Mouse (Mus musculus): ENCODE results near the gene Il12rb1. TPM values are rescaled to one million over a fixed set of nuclear protein-coding genes. Genes with fewer than 3 reads are reported as not detected.

Gene Il12rb1
- total RNA-seq, 2 experiments from 2014 or later: 0.15 to 0.31 TPM

DNA sequence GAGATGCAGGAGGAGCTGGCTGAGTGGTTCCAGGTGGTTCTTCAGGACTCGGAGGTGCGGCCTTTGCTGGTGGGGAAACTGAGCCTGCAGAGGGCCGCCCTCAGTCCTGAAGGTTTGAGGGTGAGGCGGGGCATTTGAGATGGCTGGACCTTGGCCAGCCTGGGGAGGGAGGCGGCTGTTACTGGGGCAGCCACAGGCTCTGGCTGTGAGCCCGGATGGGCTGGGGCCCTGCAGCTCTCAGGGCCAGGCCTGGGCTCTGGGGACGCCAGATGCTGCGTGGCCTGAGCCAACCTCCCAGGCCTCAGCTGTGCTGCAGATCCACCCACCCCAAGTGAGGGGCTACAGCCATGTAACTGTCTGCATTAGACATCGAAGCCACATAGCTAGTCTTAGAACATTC is 34.4 kb upstream of the Il12rb1 start:
- peak; percentile 88 to 94 for DNase-seq

DNA sequence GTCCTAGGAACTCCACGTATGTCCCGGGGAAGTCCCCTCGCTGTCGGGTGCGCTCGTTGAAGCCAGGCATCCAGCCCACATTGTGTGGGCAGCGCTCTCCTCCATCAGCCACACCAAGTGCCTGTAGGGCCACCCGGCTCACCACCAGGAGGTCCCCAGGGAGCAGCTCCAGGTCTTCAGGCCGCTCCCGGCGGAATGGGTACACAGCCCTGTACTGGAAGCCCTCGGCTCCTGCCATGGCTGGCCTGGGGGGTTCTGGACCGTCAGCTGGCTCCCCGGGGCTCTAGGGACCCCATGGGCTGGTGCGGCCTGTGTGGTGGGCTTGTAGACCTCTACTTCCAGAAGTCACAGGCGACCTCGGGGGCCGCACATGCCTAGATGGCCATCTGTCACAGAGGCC is 33.5 kb upstream of the Il12rb1 start:
- no peak for DNase-seq

DNA sequence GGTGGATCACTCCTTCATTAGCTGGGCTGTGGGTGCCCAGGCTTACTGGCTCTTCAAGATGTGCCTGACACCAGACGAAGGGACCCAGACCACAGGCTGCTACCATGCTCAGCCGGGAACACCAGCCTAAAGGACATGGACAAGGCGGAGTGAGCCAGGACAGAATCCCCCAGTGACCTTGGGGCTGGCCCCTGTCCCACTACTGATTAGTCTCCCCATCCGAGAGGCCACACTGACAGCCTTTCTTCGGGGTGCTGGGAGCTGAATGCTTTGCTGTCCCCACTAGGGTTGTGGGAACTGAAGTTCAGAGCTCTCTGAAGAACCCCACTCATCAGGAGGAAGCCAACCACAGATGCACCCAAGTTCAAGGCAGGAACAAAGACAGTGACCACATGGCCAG is 33.0 kb upstream of the Il12rb1 start:
- DNase-seq: peak in 1 of 2 experiments; percentile 41

DNA sequence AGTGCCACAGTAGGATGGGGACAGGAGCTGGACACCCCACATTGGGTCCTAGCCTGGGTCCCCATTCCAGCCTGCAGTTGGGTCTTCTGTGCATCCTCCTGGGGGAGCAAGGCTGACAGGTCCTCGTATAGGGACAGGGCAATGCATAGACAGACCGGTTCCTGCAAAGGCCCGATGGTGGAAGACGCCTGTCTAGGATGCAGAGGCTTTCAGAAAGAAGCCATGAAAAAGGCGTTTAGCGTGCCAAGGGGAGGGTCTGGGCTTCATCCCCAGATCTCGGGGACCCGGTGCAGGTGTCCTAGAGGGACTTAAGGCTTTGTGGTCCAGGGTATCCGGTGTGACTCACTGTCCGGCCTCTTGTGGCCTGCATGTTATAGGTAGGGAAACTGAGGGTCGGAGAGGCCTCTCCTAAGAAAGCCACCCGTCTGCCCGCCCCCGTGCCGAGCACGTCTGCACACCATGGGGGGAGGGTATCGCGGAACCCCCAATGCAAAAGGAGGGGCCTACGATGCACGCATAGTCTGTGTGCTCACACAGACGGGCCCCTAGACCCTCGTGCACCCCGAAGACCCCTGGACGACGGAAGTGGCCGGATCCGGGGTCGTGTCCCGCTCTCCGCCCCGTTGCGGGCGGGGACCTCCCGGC is 32.3 kb upstream of the Il12rb1 start:
- peak in 1 of 2 experiments; percentile 57 for DNase-seq

DNA sequence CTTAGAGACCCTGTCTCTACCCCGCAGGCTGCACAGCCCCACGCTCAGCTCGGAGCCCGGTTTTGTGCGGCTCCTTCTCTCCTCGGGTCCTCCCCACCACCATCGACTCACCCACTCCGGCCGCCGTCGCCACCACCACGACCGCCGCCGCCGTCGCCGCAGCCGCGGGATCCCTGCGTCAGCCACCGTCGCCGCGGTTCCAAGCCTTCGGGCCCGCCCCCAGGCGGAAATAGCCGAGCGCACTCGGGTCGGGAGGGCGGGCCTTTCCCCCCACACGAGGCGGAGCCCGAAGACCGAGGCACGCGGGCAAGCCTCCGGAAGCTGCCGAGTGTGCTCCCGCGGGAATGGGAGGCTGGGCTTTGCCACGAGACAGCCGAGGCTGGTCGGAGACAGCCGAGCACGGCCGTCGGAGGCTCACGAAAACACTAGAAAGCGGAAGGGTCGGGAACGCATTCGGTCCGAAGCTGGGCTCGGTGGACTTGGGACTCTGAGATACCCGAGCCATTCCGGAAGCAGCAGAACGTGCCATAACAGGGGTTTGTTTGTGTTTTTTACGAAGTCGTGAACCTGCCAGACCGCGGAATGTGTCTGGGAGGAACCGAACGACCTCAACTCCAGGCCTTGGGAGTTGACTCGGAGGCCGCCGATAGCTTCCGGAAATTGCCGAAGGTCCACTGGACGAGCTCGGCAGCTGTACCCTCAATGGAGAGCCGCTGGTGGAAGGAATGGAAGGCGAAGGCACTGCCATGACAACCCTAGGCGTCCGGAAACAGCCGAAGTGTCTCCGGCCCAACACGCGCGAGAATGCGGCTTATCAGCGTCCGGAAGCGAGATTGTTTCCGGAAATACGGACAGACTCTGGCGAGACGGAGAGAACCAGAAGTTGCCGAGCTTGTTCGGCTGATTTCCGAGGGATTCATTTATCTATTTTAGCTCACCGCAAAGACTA is 31.5 kb upstream of the Il12rb1 start, which contains the start of gene Pik3r2:
Gene Pik3r2 (minus strand): TSS at position 218 of the 949 bp plus-strand sequence.
- peak; percentile 98 to 99 for DNase-seq

DNA sequence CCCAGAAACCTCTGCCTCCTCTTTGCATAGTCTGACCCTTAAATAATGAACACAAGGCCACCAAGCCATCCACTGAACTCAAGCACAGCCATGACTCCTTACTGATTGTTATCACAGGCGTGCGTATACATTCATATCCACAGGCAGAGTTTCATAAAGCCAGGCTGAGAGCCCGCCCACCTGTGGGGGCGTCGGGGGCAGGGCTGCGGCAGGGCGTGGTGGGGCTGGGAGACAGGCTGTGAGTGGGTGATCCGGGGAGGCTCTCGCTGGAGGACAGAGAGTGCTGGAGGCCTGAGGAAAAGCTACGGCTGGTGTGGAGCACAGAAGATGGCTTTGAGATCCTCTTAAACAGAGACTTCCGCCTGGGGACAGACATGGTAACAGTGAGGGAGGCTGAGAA is 28.2 kb upstream of the Il12rb1 start:
- DNase-seq: no peak

DNA sequence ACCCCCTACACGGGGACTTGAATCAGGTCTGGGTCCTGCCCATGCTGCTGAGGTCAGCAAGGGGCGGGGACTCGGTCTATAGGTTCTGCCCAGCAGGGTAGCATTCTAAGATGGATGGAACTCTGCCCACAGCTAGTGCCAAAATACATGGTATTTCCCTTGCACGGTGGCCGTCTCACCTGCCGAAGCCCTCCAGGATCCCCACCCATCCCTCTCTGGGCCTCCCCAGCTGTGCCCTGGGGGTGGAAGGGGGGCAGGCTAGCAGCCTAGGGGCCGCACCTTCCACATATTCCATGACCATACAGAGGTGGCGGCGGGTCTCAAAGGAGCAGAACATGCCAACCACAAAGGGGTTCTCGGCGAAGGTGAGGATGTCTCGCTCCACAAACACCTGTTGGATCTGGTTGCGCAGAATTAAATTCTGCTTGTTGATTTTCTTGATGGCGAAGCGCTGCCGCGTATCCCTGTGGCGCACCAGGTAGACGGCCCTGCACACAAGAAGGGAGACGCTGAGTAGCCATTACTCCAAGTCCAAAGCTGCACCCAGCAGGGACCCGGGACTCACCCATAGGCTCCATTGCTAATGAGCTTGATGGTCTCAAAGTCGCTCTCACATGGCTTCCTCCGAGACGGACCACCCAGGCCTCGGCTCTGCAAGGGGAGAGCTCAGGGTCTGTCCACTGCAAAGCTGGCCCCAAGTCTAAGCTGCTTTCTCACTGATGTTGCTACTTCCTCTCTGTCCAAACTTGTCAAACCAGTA is 21.8 kb upstream of the Il12rb1 start:
- no peak for DNase-seq

DNA sequence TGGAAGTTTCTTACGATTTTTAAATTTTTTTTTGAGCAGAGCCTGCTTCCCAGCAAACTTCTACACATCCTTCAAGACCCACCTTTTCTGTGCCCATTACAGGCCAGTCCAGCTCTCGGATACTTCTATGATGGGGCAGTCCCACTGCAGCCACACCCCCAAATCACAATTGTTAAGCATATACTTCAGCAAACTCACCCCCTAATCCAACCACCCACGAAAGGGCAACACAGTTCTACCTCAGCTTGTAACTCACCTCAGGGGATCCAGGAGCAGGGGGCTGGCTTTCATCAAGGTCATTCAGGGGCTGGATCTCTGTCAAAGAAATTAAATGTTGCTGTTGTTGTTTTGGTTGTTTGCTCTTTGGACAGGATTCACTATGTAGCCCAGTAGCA is 21.2 kb upstream of the Il12rb1 start:
- no peak for DNase-seq

DNA sequence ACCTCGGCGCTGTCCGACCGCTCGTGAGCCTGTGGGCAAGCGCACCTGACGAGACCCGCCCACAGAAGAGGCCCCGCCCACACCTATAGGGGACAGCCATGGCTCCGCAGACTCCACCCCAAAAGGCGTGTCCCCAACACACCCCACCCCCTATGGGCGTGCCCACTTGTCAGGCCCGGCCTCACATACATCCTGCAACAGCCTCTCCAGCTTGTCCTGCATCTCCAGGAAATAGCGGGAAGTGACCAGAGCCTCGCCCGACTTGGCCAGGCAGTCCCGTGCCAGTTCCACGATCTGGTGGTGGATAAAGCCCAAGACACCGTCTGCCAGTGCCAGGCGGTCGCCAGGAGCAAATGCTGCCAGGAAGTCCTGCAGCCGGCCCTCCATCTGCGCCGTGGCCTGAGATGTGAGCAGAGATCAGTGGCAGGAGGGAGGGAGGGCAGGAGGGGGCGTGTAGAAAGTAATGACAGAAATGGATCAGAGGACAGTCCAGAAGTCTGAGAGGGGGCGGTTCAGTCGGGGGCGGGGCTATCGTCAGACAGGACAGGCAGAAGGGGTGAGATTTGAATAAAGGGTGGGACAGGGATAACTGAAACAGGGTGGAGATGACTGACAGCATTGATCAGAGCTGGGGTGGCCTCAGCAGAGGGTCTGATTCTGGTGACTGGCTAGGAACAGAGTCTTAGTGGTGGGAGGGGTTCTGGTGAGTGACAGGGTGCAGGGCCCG is 20.1 kb upstream of the Il12rb1 start:
- no peak for DNase-seq

DNA sequence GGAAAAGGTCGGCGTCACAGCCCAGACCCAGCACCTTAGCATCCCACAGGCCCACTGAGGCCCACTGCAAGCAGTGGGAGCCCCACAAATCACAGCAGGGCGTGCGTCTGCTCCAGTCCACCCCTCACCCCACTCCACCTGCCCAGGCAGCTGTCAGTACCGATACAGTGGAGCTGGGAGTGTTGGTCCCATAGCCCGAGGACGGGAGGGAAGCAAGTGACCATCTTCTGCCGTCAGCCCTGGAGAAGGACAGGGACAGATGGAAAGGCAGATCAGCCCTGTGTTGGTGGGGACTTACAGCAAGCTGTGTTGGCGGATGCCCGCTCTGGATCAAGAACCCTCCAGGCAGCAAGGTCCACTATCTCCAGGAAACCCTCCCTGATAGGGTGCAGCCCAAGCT is 19.2 kb upstream of the Il12rb1 start:
- DNase-seq: no peak

DNA sequence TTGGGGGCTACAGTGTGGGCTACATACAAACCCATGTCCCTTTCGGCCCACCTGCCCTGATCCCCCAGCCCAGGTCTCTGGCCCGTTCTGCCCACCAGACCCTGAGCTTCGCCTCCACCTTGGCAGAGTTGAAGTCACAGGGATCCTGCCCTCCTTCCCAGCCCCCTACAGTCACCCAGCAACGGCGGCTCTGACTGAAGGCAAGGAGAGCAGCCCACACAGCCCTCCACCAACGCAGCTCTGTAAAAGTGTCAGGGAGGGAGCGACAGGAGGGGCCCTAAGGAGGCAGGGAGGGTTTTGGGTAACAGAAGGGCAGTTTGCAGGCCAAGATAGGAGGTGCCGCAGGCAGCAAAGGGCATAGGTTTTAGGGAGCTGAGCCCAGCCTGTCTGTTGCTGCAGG is 17.4 kb upstream of the Il12rb1 start:
- no peak for DNase-seq

DNA sequence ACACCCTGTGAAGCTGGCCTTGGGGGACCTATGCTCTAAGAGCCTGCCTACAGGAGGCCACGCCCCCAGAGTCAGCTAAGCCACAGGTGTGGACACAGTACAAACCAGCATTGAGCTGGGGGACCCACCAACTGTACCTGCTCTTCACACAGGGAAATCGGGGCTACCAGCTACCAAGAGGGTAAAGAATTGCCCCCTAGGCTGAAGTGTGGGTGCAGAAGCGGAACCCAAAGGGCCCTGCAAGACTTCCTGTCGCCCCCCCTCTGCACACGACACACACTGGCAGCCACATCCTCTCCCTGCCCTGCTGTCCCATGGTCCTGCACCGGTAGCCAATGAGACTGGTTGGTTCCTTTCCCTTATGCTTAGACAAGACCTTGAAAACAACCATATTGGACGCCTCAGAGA is 17.0 kb upstream of the Il12rb1 start:
- DNase-seq: peak; percentile 41 to 61

DNA sequence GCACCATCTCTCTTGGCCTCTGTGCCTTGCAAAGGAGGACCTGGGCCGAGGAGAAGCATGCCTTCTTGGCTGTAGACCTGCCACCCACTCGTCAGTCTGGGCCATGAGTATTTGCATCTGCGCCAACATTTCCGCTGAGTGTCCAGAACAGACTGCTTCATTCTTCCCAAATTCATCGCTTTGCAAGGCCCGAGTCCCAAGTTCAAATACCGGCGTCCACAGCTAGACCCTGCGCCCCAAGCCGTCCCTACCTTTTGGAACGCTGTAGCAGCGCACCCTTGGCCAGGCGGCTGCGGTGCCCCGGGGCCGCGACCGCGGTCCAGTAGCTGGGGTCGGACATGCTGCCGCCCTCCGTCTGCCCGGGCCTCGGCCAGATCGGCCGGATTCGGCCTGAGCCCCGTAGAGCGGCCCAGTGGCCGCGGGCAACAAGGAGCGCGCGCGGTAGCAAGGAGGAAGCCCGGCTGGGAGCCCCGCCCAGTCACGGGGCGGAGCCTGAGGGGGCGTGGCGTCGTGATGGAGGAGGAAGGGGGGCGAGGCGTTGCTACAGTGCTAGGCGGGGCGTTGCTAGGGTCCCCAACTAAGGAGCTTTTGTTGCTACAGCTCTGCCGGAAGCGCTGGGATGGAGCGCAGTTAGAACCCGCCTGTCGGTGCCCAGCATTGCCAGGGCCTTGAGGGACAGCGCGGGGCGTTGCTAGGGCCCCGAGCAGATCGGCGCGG is 16.1 kb upstream of the Il12rb1 start:
- DNase-seq: peak; percentile 97 to 98

DNA sequence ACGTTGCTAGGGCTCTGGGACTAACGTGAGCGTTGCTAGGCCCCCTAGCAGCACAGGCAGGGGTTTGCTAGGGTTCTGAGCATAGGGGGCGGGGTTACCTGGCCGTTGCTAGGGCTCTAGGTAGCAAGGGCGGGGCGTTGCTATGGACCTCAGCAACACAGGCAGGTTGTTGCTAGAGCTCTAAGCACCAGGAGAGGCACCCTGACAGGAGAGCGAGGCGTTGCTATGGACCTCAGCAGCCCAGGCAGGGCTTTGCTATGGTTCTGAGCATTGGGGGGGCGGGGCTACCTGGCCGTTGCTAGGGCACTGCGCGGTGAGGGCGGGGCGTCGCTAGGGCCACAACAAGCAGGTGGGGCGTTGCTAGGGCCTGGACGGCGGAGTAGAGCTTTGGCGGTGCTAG is 15.5 kb upstream of the Il12rb1 start:
- no peak for DNase-seq

DNA sequence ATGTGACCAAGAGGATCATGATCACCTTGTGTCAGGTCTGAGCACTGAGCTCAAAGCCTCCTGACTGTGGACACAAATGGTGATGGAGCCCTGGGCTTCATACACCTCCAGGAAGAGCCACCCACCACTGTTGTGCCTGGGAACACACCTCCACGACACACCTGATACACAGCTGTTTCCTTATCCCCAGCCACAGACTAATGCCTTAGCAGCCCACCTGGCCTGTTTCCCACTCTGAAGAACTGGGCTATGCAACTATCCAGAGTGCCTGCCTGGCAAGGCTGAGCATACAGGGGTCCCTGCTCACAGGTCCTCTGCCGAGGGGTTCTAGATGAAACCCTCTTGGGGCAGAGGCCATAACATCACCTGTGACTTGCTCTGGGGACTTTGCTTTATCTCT is 14.0 kb upstream of the Il12rb1 start:
- no peak for DNase-seq

DNA sequence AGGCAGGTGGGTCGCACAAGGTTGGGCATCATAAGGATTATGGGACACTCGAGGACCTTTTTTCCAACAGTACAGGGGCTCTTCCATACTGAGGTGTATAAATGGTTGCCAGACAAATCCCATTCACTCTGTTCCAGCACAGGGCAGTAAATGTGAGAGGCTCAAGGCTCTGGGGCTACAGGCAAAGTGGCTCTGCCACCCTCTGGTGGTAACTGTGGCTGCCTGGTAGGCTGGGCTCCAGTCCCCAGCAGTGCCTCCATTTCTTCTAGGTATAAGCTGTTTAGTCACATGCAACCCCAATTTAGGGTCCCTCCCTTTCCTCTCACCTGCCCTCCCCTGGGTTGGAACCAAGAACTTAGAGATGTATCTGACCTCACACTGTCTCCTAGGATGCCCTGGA is 12.9 kb upstream of the Il12rb1 start:
- no peak for DNase-seq

DNA sequence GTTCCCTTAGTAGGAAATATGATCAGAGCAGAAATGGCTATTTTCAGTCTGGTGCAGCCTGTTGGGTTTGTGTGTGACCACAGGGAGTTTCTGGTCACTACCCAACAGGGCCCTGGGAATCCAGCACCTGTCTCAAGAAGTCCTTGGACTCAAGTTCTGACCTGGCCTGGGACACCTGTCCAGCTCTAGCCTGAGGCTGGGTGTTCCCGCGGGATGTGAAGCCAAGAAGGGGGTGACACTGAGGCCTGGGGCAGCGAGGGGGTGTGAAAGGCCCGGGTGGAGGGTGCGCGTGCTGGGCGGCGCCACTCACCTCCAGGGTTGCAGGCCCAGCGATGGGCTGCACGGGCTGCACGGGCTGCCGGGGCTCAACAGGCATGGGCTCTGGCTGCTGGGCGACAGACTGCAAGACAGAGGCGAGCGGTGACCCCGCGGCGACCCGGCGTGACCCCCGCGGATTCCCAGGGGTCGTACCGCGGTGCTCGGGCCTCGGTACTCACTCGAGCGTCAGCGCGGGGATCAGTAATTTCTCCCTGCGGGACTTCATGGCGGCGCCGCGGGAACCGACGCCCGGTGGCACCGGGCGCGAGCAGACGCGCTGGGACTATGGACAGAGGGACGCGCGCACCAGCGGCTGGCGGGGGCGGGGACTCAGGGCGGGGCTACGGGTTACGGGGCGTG is 11.7 kb upstream of the Il12rb1 start:
- DNase-seq: no peak

DNA sequence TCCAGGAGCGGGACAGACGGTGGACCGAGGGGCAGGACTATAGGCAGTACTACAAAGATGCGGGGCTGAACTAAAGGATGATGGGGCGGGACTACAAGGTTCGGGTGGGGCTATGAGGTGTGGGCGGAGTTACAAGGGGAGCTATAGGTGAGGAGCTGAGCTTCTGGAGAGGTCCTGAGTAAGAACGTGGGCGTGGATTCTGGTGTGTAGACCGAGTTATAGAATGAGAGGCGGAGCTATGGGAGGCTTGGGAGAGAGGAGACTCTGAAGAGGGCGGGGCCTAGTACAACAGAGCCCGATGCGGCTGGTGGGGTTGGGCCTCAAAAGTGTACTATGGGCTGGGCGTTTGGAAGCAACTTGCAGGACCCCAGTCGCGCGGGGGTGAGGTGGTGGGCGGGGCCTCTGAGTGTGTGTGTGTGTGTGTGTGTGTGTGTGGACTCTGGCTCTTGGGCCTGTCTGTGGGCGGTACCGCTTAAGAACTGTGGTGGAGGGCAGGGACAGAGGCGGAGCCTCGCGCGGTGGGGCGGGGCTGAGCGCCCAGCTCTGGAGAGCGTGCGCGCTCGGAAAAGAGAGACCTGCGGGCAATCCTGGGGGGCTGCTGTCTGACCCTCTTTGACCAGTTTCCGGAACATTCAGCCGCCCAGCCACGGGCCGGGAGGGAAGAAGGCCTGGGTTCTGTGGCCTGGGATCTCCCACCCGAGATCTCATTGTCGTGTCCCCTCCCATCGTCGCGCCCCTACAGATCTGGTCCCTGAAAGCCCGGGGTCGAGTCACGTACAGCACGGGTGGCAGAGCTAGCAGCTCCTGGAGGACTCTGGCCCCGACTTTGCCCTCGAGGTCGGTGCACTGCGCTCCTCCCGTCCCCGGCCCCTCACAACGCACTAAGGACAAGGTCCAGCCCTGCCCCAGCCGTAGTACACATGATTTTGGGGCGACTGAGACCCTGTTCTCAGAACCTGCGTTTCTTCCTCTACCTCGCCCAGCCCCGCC is 10.9 kb upstream of the Il12rb1 start:
- DNase-seq: peak; percentile 91 to 92

DNA sequence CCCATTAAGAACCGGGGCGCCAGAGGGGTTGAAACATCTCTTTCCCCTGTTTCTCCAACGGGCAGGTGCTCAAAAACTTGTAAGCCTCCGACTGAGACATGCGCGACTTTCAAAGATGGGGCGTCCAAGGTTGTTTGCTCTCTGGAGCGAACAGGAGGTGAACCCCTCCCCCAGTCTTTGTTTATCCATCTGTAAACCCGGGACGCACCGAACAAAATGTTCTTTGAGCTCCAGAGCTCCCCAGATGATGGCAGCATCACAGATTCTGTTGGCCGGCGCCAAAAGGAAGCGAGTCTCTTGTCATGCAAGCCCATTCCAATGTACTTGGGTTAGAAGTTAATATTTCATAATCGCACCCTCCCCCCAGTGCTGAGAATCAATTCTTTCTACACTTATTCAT is 10.0 kb upstream of the Il12rb1 start:
- peak; percentile 67 to 78 for DNase-seq
